In genomic region chr5:92096786-92097185, GRCm38 (mm10) we compare ENCODE assay signal across 26 mouse cellular contexts. TPM values are rescaled to one million over a fixed set of nuclear protein-coding genes. Genes with fewer than 3 reads are reported as not detected.
DNase-seq lines count a peak whose midpoint lies in the region; ATAC-seq lines count a peak whose summit lies in the region.
"Had no signal": no experiment of that assay in that cellular context is flagged by ENCODE, and none has a peak within 500 bp of the region (broad histone marks: within the 10 kb centered on the region; RNA-seq: fewer than 3 reads in every experiment).

No protein-coding gene starts in this region.

- H3K27ac ChIP-seq in heart, embryonic 10.5 days: no peak overlapping the region
- H3K27ac ChIP-seq in brown adipose tissue, adult 24 weeks (replicated peaks; ENCODE audit: low read depth, low read length): peak overlapping the region; percentile 85
- no peak overlapping the region for H3K27ac ChIP-seq in hindbrain, embryonic 12.5 days
- H3K27ac ChIP-seq: heart, embryonic 15.5 days; hindbrain, postnatal 0 days; intestine, embryonic 15.5 days; kidney, postnatal 0 days; limb, embryonic 10.5 days; limb, embryonic 15.5 days; liver, embryonic 15.5 days had no signal

- no peak overlapping the region for H3K4me2 ChIP-seq in hindbrain, embryonic 12.5 days (replicated peaks)
- H3K4me2 ChIP-seq: heart, embryonic 15.5 days; intestine, embryonic 15.5 days; limb, embryonic 15.5 days; liver, embryonic 15.5 days; lung, embryonic 14.5 days had no signal

- no peaks in the 10 kb centered on the region for H3K27me3 ChIP-seq in heart, embryonic 10.5 days (ENCODE audit: insufficient read depth, poor library complexity, severe bottlenecking)
- no peaks in the 10 kb centered on the region for H3K27me3 ChIP-seq in hindbrain, embryonic 12.5 days
- H3K27me3 ChIP-seq: heart, embryonic 15.5 days; intestine, embryonic 15.5 days; limb, embryonic 15.5 days; liver, embryonic 15.5 days had no signal

- peak; percentile 36 for DNase-seq in adrenal gland, postnatal 14 days
- DNase-seq in adrenal gland, adult 18-20 months (ENCODE audit: low spot score in 2 of 2): no peak
- peak; percentile 50 to 51 for DNase-seq in heart, postnatal 10 days
- DNase-seq in heart, embryonic 10.5 days (ENCODE audit: low spot score): no peak
- peak; percentile 42 for DNase-seq in adipocyte (ENCODE audit: low spot score)
- no peak for DNase-seq in embryo, embryonic 11 days
- DNase-seq: cerebellum, adult 11 months; cerebellum, adult 9-11 months; kidney, adult 2 months; lung, embryonic 14.5 days; lung, postnatal 14 days; midbrain, embryonic 14.5 days; retina, postnatal 1 day; right cerebral cortex, postnatal 14 days; thymus, postnatal 4 days had no signal

- 90% methylated on average over 6 of the region's 6 CpGs for WGBS in heart, embryonic 10.5 days
- 96% methylated on average over 6 of the region's 6 CpGs for WGBS in hindbrain, embryonic 12.5 days

- intact Hi-C loops in heart, postnatal 10 days (cut with DNase I): no loop called here

- no peak for ATAC-seq in hindbrain, embryonic 12.5 days (ENCODE audit: low FRiP score)
- ATAC-seq: forebrain, embryonic 14.5 days; hindbrain, postnatal 0 days; intestine, embryonic 15.5 days had no signal

- peaks cover 6% of the 10 kb centered on the region; the same call in 1 of the 2 replicates for H3K4me1 ChIP-seq in heart, embryonic 10.5 days
- H3K4me1 ChIP-seq in brown adipose tissue, adult 24 weeks (ENCODE audit: control insufficient read depth, insufficient read depth, insufficient read length, low read length): peaks cover 13% of the 10 kb centered on the region
- peaks cover 9% of the 10 kb centered on the region for H3K4me1 ChIP-seq in hindbrain, embryonic 12.5 days
- H3K4me1 ChIP-seq: heart, embryonic 15.5 days had no signal

- no peak overlapping the region for H3K4me3 ChIP-seq in heart, embryonic 10.5 days
- H3K4me3 ChIP-seq in brown adipose tissue, adult 24 weeks (ENCODE audit: insufficient read depth, low read depth, low read length): no peak overlapping the region
- H3K4me3 ChIP-seq in hindbrain, embryonic 12.5 days: no peak overlapping the region
- H3K4me3 ChIP-seq: heart, embryonic 15.5 days; intestine, embryonic 15.5 days; limb, embryonic 10.5 days; limb, embryonic 15.5 days; liver, embryonic 15.5 days had no signal

- no peak overlapping the region for H3K9ac ChIP-seq in hindbrain, embryonic 12.5 days
- H3K9ac ChIP-seq: heart, embryonic 15.5 days; intestine, embryonic 15.5 days; limb, embryonic 15.5 days; liver, embryonic 15.5 days; lung, embryonic 14.5 days had no signal

- H3K36me3 ChIP-seq in heart, embryonic 10.5 days: no peaks in the 10 kb centered on the region
- H3K36me3 ChIP-seq in hindbrain, embryonic 12.5 days: no peaks in the 10 kb centered on the region
- H3K36me3 ChIP-seq: heart, embryonic 15.5 days; intestine, embryonic 15.5 days; limb, embryonic 10.5 days; limb, embryonic 15.5 days; liver, embryonic 15.5 days had no signal

- no peaks in the 10 kb centered on the region for H3K9me3 ChIP-seq in heart, embryonic 10.5 days
- H3K9me3 ChIP-seq in hindbrain, embryonic 12.5 days (replicated peaks): 0 out of 2 replicates have a peak, but pooled peaks cover 3% of the 10 kb centered on the region
- H3K9me3 ChIP-seq: heart, embryonic 15.5 days; intestine, embryonic 15.5 days; limb, embryonic 10.5 days; limb, embryonic 15.5 days; liver, embryonic 15.5 days had no signal

RNA-seq across cellular contexts. Expression of gene G3bp2, which starts 13.3 kb away (rescaled TPM):
- 105 and 123 TPM in 2 replicates for total RNA-seq in adrenal gland, postnatal 14 days (2021)
- total RNA-seq in adrenal gland, adult 18-20 months (2021): 100 to 1,000 TPM; 117 to 135 TPM
- 10 to 100 TPM; 75.4 to 83.7 TPM for total RNA-seq in heart, postnatal 10 days (2021)
- polyA plus RNA-seq in heart, embryonic 10.5 days (2016; fragmentation: Nextera tagmentation; extraction: Ambion mirVana): 207 and 210 TPM in 2 replicates
- polyA plus RNA-seq in brown adipose tissue, adult 24 weeks (2012; ENCODE audit: insufficient read depth, insufficient read length, missing spikeins): 59.2 and 82.6 TPM in 2 replicates
- 334 and 368 TPM in 2 replicates for polyA plus RNA-seq in hindbrain, embryonic 12.5 days (2016; fragmentation: Nextera tagmentation; extraction: Ambion mirVana)

RNA-seq across cellular contexts. Expression of gene Uso1, which starts 41.0 kb away (rescaled TPM):
- 72.1 and 77.0 TPM in 2 replicates for total RNA-seq in adrenal gland, postnatal 14 days (2021)
- total RNA-seq in adrenal gland, adult 18-20 months (2021): 10 to 100 TPM; 81.8 to 98.8 TPM
- total RNA-seq in heart, postnatal 10 days (2021): 10 to 100 TPM; 42.9 to 46.4 TPM
- polyA plus RNA-seq in heart, embryonic 10.5 days (2016; fragmentation: Nextera tagmentation; extraction: Ambion mirVana): 40.4 and 48.9 TPM in 2 replicates
- 36.8 and 41.5 TPM in 2 replicates for polyA plus RNA-seq in brown adipose tissue, adult 24 weeks (2012; ENCODE audit: insufficient read depth, insufficient read length, missing spikeins)
- 55.4 and 55.6 TPM in 2 replicates for polyA plus RNA-seq in hindbrain, embryonic 12.5 days (2016; fragmentation: Nextera tagmentation; extraction: Ambion mirVana)

RNA-seq across cellular contexts. Expression of gene Cdkl2, which starts 53.1 kb away (rescaled TPM):
- 4.4 and 5.1 TPM in 2 replicates for total RNA-seq in adrenal gland, postnatal 14 days (2021)
- total RNA-seq in adrenal gland, adult 18-20 months (2021): 1 to 10 TPM; 6.2 to 8.5 TPM
- 1 to 10 TPM; 2.9 to 3.1 TPM for total RNA-seq in heart, postnatal 10 days (2021)
- polyA plus RNA-seq in heart, embryonic 10.5 days (2016; fragmentation: Nextera tagmentation; extraction: Ambion mirVana): 0.68 and 0.99 TPM in 2 replicates
- 6.4 and 7.1 TPM in 2 replicates for polyA plus RNA-seq in brown adipose tissue, adult 24 weeks (2012; ENCODE audit: insufficient read depth, insufficient read length, missing spikeins)
- polyA plus RNA-seq in hindbrain, embryonic 12.5 days (2016; fragmentation: Nextera tagmentation; extraction: Ambion mirVana): 2.0 TPM in 2 replicates
- total RNA-seq: hematopoietic stem cell, adult 5-6 weeks had no signal

Comparison
In these comparisons a context has a peak if more than half of its experiments do, and no peak if none do; other contexts are left out.
1. DNase-seq: peak in adrenal gland, postnatal 14 days (single experiment), heart, postnatal 10 days (2 of 2) and adipocyte (single experiment); none in adrenal gland, adult 18-20 months (0 of 2), heart, embryonic 10.5 days (single experiment) and embryo, embryonic 11 days (single experiment).